Mouse (Mus musculus) cortical plate, adult 2 months (tissue): ENCODE measurements around the gene Rpap2.

Experiments
- CTCF ChIP-seq: fragments of 200-500 bp; IDR thresholded peaks from 2 replicates; pipeline ENCODE4 v1.5.1; 2011; ENCODE audit warnings: mild to moderate bottlenecking, control low read depth, low read length; ENCODE audit not compliant: insufficient read depth; ENCODE audit errors: extremely low read depth
- POLR2A ChIP-seq: fragments of 200-500 bp; IDR thresholded peaks from 2 replicates; pipeline ENCODE4 v1.6.1; 2011; ENCODE audit warnings: mild to moderate bottlenecking, low read length, control low read depth; ENCODE audit not compliant: insufficient read depth; ENCODE audit errors: extremely low read depth

GRCm38 (mm10) chr5:107701658-107702057, 104.5 kb downstream of the Rpap2 start:
- no peak for TF ChIP-seq CTCF
- no peak for TF ChIP-seq POLR2A
